In the genomic region with DNA sequence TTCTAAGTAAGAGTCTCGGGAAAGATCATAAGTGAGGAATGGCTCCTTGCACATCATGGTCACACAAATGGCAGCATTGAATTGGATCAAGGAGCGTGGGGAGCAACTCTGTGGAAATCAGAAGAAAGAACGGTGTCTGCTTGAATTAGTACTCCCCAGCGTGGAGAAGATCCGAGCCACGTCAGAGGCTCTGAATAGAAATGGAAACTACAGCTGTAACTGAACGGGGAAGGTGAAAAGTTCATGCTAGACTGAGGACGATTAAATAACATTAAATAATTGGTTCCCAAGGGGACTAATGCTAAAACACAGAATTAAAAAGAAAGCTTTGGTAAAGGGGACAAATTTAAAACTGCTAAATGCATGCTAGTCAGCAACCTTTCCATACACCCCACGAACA, we compare ENCODE assay signal across 27 mouse cellular contexts. TPM values are rescaled to one million over a fixed set of nuclear protein-coding genes. Genes with fewer than 3 reads are reported as not detected.
DNase-seq lines count a peak whose midpoint lies in the region; ATAC-seq lines count a peak whose summit lies in the region.
"Had no signal": no experiment of that assay in that cellular context is flagged by ENCODE, and none has a peak within 500 bp of the region (broad histone marks: within the 10 kb centered on the region; RNA-seq: fewer than 3 reads in every experiment).

No protein-coding gene starts in this region.

- ATAC-seq in CD4-positive, CD25-positive, alpha-beta regulatory T cell, adult 4 months: no peak
- no peak for ATAC-seq in limb, embryonic 13.5 days (ENCODE audit: low FRiP score, low read depth)
- ATAC-seq: forebrain, embryonic 13.5 days; hindbrain, embryonic 16.5 days; intestine, embryonic 16.5 days; liver, postnatal 0 days; Patski had no signal

- no peak overlapping the region for H3K4me2 ChIP-seq in limb, embryonic 13.5 days (replicated peaks)
- H3K4me2 ChIP-seq: embryonic facial prominence, embryonic 12.5 days; forebrain, embryonic 13.5 days; kidney, embryonic 15.5 days; liver, embryonic 11.5 days; neural tube, embryonic 13.5 days; stomach, embryonic 15.5 days had no signal

- peaks cover 44% of the 10 kb centered on the region for H3K4me1 ChIP-seq in limb, embryonic 13.5 days
- peaks cover 32% of the 10 kb centered on the region for H3K4me1 ChIP-seq in limb, embryonic 10.5 days
- H3K4me1 ChIP-seq: forebrain, embryonic 13.5 days; hindbrain, embryonic 10.5 days had no signal

- peak; percentile 63 for DNase-seq in CD4-positive, CD25-positive, alpha-beta regulatory T cell, adult 2 months (ENCODE audit: low read depth, low spot score)
- peak; percentile 60 for DNase-seq in heart, adult 8-10 months (ENCODE audit: low spot score)
- no peak for DNase-seq in heart, postnatal 14 days
- DNase-seq in limb, embryonic 10.5 days (ENCODE audit: low spot score): no peak
- DNase-seq in naive thymus-derived CD4-positive, alpha-beta T cell, adult 2 months (ENCODE audit: low read depth): peak; percentile 51
- DNase-seq in cerebellum, adult 9-11 months: no peak
- DNase-seq: gastrocnemius, postnatal 14 days; layer of hippocampus, adult 9-11 months; liver, postnatal 0 days; midbrain, embryonic 14.5 days; retina, postnatal 1 day; thymus, postnatal 25 days had no signal

- WGBS in limb, embryonic 13.5 days: 57% methylated on average over 9 of the region's 9 CpGs
- 88% methylated on average over 9 of the region's 9 CpGs for WGBS in limb, embryonic 10.5 days

- intact Hi-C loops in heart, postnatal 14 days (cut with DNase I): no loop called here

- H3K9me3 ChIP-seq in limb, embryonic 13.5 days: no peaks in the 10 kb centered on the region; the same call in 1 of the 2 replicates
- no peaks in the 10 kb centered on the region for H3K9me3 ChIP-seq in limb, embryonic 10.5 days (replicated peaks)
- H3K9me3 ChIP-seq: embryonic facial prominence, embryonic 12.5 days; forebrain, embryonic 13.5 days; G1E; hindbrain, embryonic 10.5 days; kidney, embryonic 15.5 days; neural tube, embryonic 13.5 days; stomach, embryonic 15.5 days had no signal

- 0 out of 2 replicates have a peak overlapping the region, but pooled peaks have one; percentile 61 for H3K27ac ChIP-seq in limb, embryonic 13.5 days
- no peak overlapping the region for H3K27ac ChIP-seq in limb, embryonic 10.5 days
- H3K27ac ChIP-seq: embryonic facial prominence, embryonic 12.5 days; forebrain, embryonic 13.5 days; hindbrain, embryonic 10.5 days; kidney, embryonic 15.5 days; neural tube, embryonic 13.5 days; stomach, embryonic 15.5 days had no signal

- no peaks in the 10 kb centered on the region for H3K36me3 ChIP-seq in limb, embryonic 13.5 days
- H3K36me3 ChIP-seq in limb, embryonic 10.5 days: no peaks in the 10 kb centered on the region
- H3K36me3 ChIP-seq: embryonic facial prominence, embryonic 12.5 days; G1E; hindbrain, embryonic 10.5 days; kidney, embryonic 15.5 days; neural tube, embryonic 13.5 days; stomach, embryonic 15.5 days had no signal

- no peak overlapping the region for H3K9ac ChIP-seq in limb, embryonic 13.5 days
- H3K9ac ChIP-seq: embryonic facial prominence, embryonic 12.5 days; forebrain, embryonic 13.5 days; kidney, embryonic 15.5 days; liver, postnatal 0 days; neural tube, embryonic 13.5 days; stomach, embryonic 15.5 days had no signal

- no peaks in the 10 kb centered on the region for H3K27me3 ChIP-seq in limb, embryonic 13.5 days
- no peaks in the 10 kb centered on the region for H3K27me3 ChIP-seq in limb, embryonic 10.5 days (ENCODE audit: low read depth, poor library complexity, severe bottlenecking)
- H3K27me3 ChIP-seq: embryonic facial prominence, embryonic 12.5 days; forebrain, embryonic 13.5 days; kidney, embryonic 15.5 days; neural tube, embryonic 13.5 days; Patski; stomach, embryonic 15.5 days had no signal

- no peak overlapping the region for H3K4me3 ChIP-seq in limb, embryonic 13.5 days
- H3K4me3 ChIP-seq in limb, embryonic 10.5 days: no peak overlapping the region
- H3K4me3 ChIP-seq: embryonic facial prominence, embryonic 12.5 days; erythroblast, embryonic 14.5 days; forebrain, embryonic 13.5 days; hindbrain, embryonic 10.5 days; kidney, embryonic 15.5 days; megakaryocyte, embryonic 14.5 days; neural tube, embryonic 13.5 days; stomach, embryonic 15.5 days had no signal

RNA-seq across cellular contexts. Expression of a gene that starts 50.6 kb away (rescaled TPM):
- polyA plus RNA-seq in CD4-positive, CD25-positive, alpha-beta regulatory T cell, adult 4 months (2017; shearing (Covaris generic)): 1 to 10 TPM; 4.2 to 4.3 TPM
- total RNA-seq in heart, adult 8-10 months (2022): 10 to 100 TPM; 59.7 to 95.7 (median 76.1) TPM
- 100 to 1,000 TPM in 1 of 2 experiments, 10 to 100 TPM in 1; 100.0 to 103 TPM for total RNA-seq in heart, postnatal 14 days (2021)
- polyA plus RNA-seq in limb, embryonic 13.5 days (2015; fragmentation: Nextera tagmentation; extraction: Ambion mirVana): 112 and 117 TPM in 2 replicates
- 110 and 119 TPM in 2 replicates for polyA plus RNA-seq in limb, embryonic 10.5 days (2016; fragmentation: Nextera tagmentation; extraction: Ambion mirVana)

Comparison
In these comparisons a context has a peak if more than half of its experiments do, and no peak if none do; other contexts are left out.
1. DNase-seq: peak in CD4-positive, CD25-positive, alpha-beta regulatory T cell, adult 2 months (single experiment), heart, adult 8-10 months (single experiment) and naive thymus-derived CD4-positive, alpha-beta T cell, adult 2 months (single experiment); none in heart, postnatal 14 days (0 of 2), limb, embryonic 10.5 days (single experiment) and cerebellum, adult 9-11 months (single experiment).
2. RNA of a gene that starts 50.6 kb away (polyA plus RNA-seq): 112 to 117 TPM in limb, embryonic 13.5 days and 110 to 119 TPM in limb, embryonic 10.5 days; 4.2 to 4.3 TPM in CD4-positive, CD25-positive, alpha-beta regulatory T cell, adult 4 months; every median in the first group is over 10 times any median in the second.